Mouse (Mus musculus): ENCODE measurements around the gene Tmem108. TPM values are rescaled to one million over a fixed set of nuclear protein-coding genes. Genes with fewer than 3 reads are reported as not detected.
"Not testable (repeated sequence)": the region's sequence is repeated elsewhere in the genome, so short reads cannot be mapped to it uniquely, and the experiment has no call there.

Gene Tmem108
- polyA plus RNA-seq, 1 experiment from 2014 or later: 108 TPM

- Histone ChIP-seq H3K9ac (ENCODE audit: low read depth, low read length) (no peak overlapping the region), H3K4me3 (ENCODE audit: low read depth, low read length) (no peak overlapping the region), H3K4me1 (ENCODE audit: control insufficient read depth, insufficient read depth, low read length) (peaks cover 14% of the 10 kb centered on the region), H3K27ac (ENCODE audit: low read depth, low read length) (no peak overlapping the region), H3K9me3 (replicated peaks; ENCODE audit: control insufficient read depth, low read length) (no peaks in the 10 kb centered on the region), H3K4me2 (no peak overlapping the region), H3K27me3 (ENCODE audit: control insufficient read depth, insufficient read depth, low read length) (no peaks in the 10 kb centered on the region), H3K36me3 (ENCODE audit: control insufficient read depth, insufficient read depth, low read length) (no peaks in the 10 kb centered on the region; the same call in 1 of the 2 replicates)
- 86% methylated on average over 4 of the region's 4 CpGs for WGBS (ENCODE audit: insufficient replicate concordance)
- ATAC-seq (replicated peaks; ENCODE audit: insufficient number of reproducible peaks, low FRiP score, low TSS enrichment): no peak
These were observed 88.8 kb downstream of the Tmem108 start for GRCm38 (mm10) chr9:103672881-103673280.

- not testable (repeated sequence) for ATAC-seq (replicated peaks; ENCODE audit: insufficient number of reproducible peaks, low FRiP score, low TSS enrichment); H3K9me3 ChIP-seq (replicated peaks; ENCODE audit: control insufficient read depth, low read length); H3K36me3 ChIP-seq (ENCODE audit: control insufficient read depth, insufficient read depth, low read length); H3K27ac ChIP-seq (ENCODE audit: low read depth, low read length); H3K4me1 ChIP-seq (ENCODE audit: control insufficient read depth, insufficient read depth, low read length); H3K4me2 ChIP-seq; H3K9ac ChIP-seq (ENCODE audit: low read depth, low read length); H3K27me3 ChIP-seq (ENCODE audit: control insufficient read depth, insufficient read depth, low read length); H3K4me3 ChIP-seq (ENCODE audit: low read depth, low read length)
- WGBS (ENCODE audit: insufficient replicate concordance): 93% methylated on average over 8 of the region's 8 CpGs
These were observed 91.0 kb downstream of the Tmem108 start for GRCm38 (mm10) chr9:103670592-103671113.

- Histone ChIP-seq H3K9ac (ENCODE audit: low read depth, low read length) (no peak overlapping the region), H3K27me3 (ENCODE audit: control insufficient read depth, insufficient read depth, low read length) (no peaks in the 10 kb centered on the region), H3K4me1 (ENCODE audit: control insufficient read depth, insufficient read depth, low read length) (peaks cover 9% of the 10 kb centered on the region), H3K4me2 (no peak overlapping the region), H3K27ac (ENCODE audit: low read depth, low read length) (no peak overlapping the region), H3K9me3 (replicated peaks; ENCODE audit: control insufficient read depth, low read length) (no peaks in the 10 kb centered on the region), H3K36me3 (ENCODE audit: control insufficient read depth, insufficient read depth, low read length) (no peaks in the 10 kb centered on the region; the same call in 1 of the 2 replicates), H3K4me3 (ENCODE audit: low read depth, low read length) (no peak overlapping the region)
- ATAC-seq (replicated peaks; ENCODE audit: insufficient number of reproducible peaks, low FRiP score, low TSS enrichment): no peak
- 61% methylated on average over 6 of the region's 6 CpGs for WGBS (ENCODE audit: insufficient replicate concordance)
These were observed 92.8 kb downstream of the Tmem108 start for GRCm38 (mm10) chr9:103668830-103669229.

- H3K4me2 ChIP-seq: no peak overlapping the region
- no peak overlapping the region for H3K4me3 ChIP-seq (ENCODE audit: low read depth, low read length)
- H3K27me3 ChIP-seq (ENCODE audit: control insufficient read depth, insufficient read depth, low read length): no peaks in the 10 kb centered on the region
- H3K9ac ChIP-seq (ENCODE audit: low read depth, low read length): no peak overlapping the region
- no peak for ATAC-seq (replicated peaks; ENCODE audit: insufficient number of reproducible peaks, low FRiP score, low TSS enrichment)
- H3K9me3 ChIP-seq (replicated peaks; ENCODE audit: control insufficient read depth, low read length): no peaks in the 10 kb centered on the region
- H3K27ac ChIP-seq (ENCODE audit: low read depth, low read length): no peak overlapping the region
- 61% methylated on average over 6 of the region's 6 CpGs for WGBS (ENCODE audit: insufficient replicate concordance)
- no peaks in the 10 kb centered on the region for H3K36me3 ChIP-seq (ENCODE audit: control insufficient read depth, insufficient read depth, low read length)
- peaks cover 11% of the 10 kb centered on the region for H3K4me1 ChIP-seq (ENCODE audit: control insufficient read depth, insufficient read depth, low read length)
These were observed 95.8 kb downstream of the Tmem108 start for GRCm38 (mm10) chr9:103665817-103666216.

DNA sequence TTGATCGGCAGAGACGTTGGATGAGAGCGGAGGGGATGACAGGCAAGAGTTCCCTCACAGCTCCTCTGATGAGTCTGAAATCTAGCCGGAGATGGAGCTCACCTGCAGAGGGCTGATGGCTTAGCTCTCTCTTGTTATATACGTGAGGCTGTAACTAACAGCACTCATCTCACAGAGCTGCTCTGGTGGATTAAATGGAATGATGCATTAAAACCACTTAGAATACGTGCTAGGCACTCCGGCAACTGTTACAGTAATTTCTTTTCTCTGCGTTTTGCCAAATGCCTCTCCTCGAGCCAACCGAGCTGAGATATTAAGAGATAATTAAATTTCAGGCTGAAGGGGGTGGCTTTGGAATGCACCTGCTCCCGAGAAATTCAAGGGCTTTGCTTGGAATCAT lies 97.5 kb downstream of the Tmem108 start:
- Histone ChIP-seq H3K27me3 (ENCODE audit: control insufficient read depth, insufficient read depth, low read length) (no peaks in the 10 kb centered on the region), H3K4me2 (no peak overlapping the region), H3K4me1 (ENCODE audit: control insufficient read depth, insufficient read depth, low read length) (peaks cover 16% of the 10 kb centered on the region), H3K9me3 (replicated peaks; ENCODE audit: control insufficient read depth, low read length) (no peaks in the 10 kb centered on the region), H3K36me3 (ENCODE audit: control insufficient read depth, insufficient read depth, low read length) (no peaks in the 10 kb centered on the region), H3K27ac (ENCODE audit: low read depth, low read length) (no peak overlapping the region), H3K4me3 (ENCODE audit: low read depth, low read length) (no peak overlapping the region), H3K9ac (ENCODE audit: low read depth, low read length) (no peak overlapping the region)
- no peak for ATAC-seq (replicated peaks; ENCODE audit: insufficient number of reproducible peaks, low FRiP score, low TSS enrichment)
- WGBS (ENCODE audit: insufficient replicate concordance): 84% methylated on average over 11 of the region's 11 CpGs

GRCm38 (mm10) chr9:103661873-103662272 lies 99.8 kb downstream of the Tmem108 start:
- H3K36me3 ChIP-seq (ENCODE audit: control insufficient read depth, insufficient read depth, low read length): no peaks in the 10 kb centered on the region
- H3K4me3 ChIP-seq (ENCODE audit: low read depth, low read length): no peak overlapping the region
- no peak overlapping the region for H3K4me2 ChIP-seq
- no peaks in the 10 kb centered on the region for H3K9me3 ChIP-seq (replicated peaks; ENCODE audit: control insufficient read depth, low read length)
- 79% methylated on average over 1 of the region's 1 CpGs for WGBS (ENCODE audit: insufficient replicate concordance)
- H3K27ac ChIP-seq (ENCODE audit: low read depth, low read length): no peak overlapping the region
- peaks cover 35% of the 10 kb centered on the region for H3K4me1 ChIP-seq (ENCODE audit: control insufficient read depth, insufficient read depth, low read length)
- H3K9ac ChIP-seq (ENCODE audit: low read depth, low read length): no peak overlapping the region
- no peaks in the 10 kb centered on the region for H3K27me3 ChIP-seq (ENCODE audit: control insufficient read depth, insufficient read depth, low read length)
- ATAC-seq (replicated peaks; ENCODE audit: insufficient number of reproducible peaks, low FRiP score, low TSS enrichment): no peak

GRCm38 (mm10) chr9:103657981-103658380 lies 103.7 kb downstream of the Tmem108 start:
- Histone ChIP-seq H3K4me2 (no peak overlapping the region), H3K27ac (ENCODE audit: low read depth, low read length) (no peak overlapping the region), H3K27me3 (ENCODE audit: control insufficient read depth, insufficient read depth, low read length) (no peaks in the 10 kb centered on the region), H3K9me3 (replicated peaks; ENCODE audit: control insufficient read depth, low read length) (no peaks in the 10 kb centered on the region), H3K9ac (ENCODE audit: low read depth, low read length) (no peak overlapping the region), H3K4me3 (ENCODE audit: low read depth, low read length) (no peak overlapping the region), H3K36me3 (ENCODE audit: control insufficient read depth, insufficient read depth, low read length) (no peaks in the 10 kb centered on the region), H3K4me1 (ENCODE audit: control insufficient read depth, insufficient read depth, low read length) (peaks cover 50% of the 10 kb centered on the region)
- 80% methylated on average over 5 of the region's 5 CpGs for WGBS (ENCODE audit: insufficient replicate concordance)
- no peak for ATAC-seq (replicated peaks; ENCODE audit: insufficient number of reproducible peaks, low FRiP score, low TSS enrichment)

- 50% methylated on average over 13 of the region's 13 CpGs for WGBS (ENCODE audit: insufficient replicate concordance)
- no peak overlapping the region for H3K4me2 ChIP-seq
- 0 out of 2 replicates have a peak overlapping the region, but pooled peaks have one; percentile 70 for H3K27ac ChIP-seq (ENCODE audit: low read depth, low read length)
- no peak overlapping the region for H3K4me3 ChIP-seq (ENCODE audit: low read depth, low read length)
- no peaks in the 10 kb centered on the region for H3K36me3 ChIP-seq (ENCODE audit: control insufficient read depth, insufficient read depth, low read length)
- H3K27me3 ChIP-seq (ENCODE audit: control insufficient read depth, insufficient read depth, low read length): no peaks in the 10 kb centered on the region
- ATAC-seq (replicated peaks; ENCODE audit: insufficient number of reproducible peaks, low FRiP score, low TSS enrichment): no peak
- H3K9me3 ChIP-seq (replicated peaks; ENCODE audit: control insufficient read depth, low read length): no peaks in the 10 kb centered on the region
- peaks cover 53% of the 10 kb centered on the region for H3K4me1 ChIP-seq (ENCODE audit: control insufficient read depth, insufficient read depth, low read length)
- no peak overlapping the region for H3K9ac ChIP-seq (ENCODE audit: low read depth, low read length)
These were observed 104.3 kb downstream of the Tmem108 start for GRCm38 (mm10) chr9:103657183-103657975.

Measured in heart, embryonic 11.5 days (tissue).